Mouse (Mus musculus): ENCODE measurements around the gene Mrps23.

DNA sequence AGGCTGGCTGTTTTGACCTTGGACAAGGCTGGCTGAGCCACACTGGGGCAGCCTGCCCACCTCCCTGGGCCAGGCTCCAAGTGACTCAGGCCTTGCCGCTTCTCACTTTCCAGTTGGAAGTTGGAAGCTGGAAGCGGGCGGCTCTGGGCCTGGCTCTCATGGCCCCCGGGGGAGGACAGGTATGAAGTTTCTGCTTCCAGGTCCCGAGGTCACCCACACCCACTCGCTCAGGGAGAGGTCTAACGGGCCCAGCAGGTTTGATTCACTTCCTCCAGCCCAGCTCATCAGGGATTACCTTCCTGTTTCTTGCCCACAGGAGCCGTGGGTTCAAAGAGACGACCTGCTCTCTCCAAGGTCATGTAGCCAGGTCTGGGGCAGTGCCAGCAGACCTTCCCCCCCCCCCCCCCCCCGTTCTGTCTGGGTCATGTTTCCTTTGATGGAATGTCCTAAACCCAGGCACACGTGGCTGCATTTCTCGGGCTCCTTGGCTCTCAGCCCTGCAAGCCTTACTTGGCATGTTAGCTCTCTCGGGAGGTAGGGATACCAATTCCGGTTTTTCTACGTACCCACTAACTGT lies 39.3 kb upstream of the Mrps23 start:
- TF ChIP-seq FLI1 (IDR thresholded peaks at IDR 0.05; ENCODE audit: low read length) (no peak), GATA1 (IDR thresholded peaks at IDR 0.05; ENCODE audit: borderline replicate concordance, low read length) (no peak)
